8 mouse cellular contexts compared by ENCODE assay signal in the genomic region with DNA sequence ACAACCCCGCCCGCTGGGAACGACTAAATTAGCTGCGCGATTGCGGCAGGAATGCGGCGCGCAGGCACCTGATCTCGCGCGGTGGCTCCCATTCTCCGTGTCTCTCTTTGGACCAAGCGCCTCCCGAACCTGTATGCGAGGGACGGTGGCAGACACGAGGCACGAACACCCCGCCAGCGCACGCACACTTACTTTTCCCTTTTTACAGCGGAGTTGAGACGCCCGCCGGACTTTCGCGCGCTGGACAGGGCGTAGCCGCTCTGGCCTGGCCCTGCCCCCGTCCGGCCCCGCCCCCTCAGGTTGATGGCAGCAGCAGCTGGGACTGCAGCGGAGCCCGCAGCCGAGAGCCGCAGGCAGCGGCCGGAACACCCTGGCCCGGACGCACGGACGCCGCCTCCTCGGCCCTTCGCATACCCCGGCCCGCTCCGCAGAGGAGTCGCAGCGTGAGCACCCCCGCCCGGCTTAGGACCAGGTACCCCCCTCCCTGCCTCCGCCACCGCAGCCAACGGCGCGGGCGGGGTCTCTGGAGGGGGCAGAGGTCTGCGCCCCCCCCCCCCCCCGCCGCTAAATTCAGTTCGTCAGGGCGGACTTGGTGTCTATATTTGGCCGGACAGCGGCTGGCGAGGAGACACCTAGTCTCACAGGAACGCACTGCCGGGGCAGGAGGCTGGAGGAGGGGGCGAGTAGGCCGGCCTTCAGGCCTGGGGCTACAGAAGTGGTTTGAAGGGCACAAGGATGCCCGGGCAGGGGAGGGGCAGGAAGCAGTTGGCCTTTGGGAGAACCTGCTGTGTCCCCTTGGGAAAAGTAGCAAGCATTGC. TPM values are rescaled to one million over a fixed set of nuclear protein-coding genes. Genes with fewer than 3 reads are reported as not detected.
DNase-seq lines count a peak whose midpoint lies in the region; ATAC-seq and TF ChIP-seq lines count a peak whose summit lies in the region.

Coro6 (plus strand) TSS at position 129 of the 818 bp plus-strand sequence.

- no peaks in the 10 kb centered on the region for H3K36me3 ChIP-seq in limb, embryonic 15.5 days
- H3K36me3 ChIP-seq in midbrain, embryonic 15.5 days (replicated peaks): no peaks in the 10 kb centered on the region

- peak within 1 kb of the TSS; percentile 64 for H3K4me3 ChIP-seq in layer of hippocampus, adult 2 months
- H3K4me3 ChIP-seq in brown adipose tissue, adult 24 weeks (ENCODE audit: insufficient read depth, low read depth, low read length): peak within 1 kb of the TSS; percentile 69
- H3K4me3 ChIP-seq in limb, embryonic 15.5 days: peak within 1 kb of the TSS; percentile 57
- H3K4me3 ChIP-seq in midbrain, embryonic 15.5 days: peak within 1 kb of the TSS; percentile 53

- 0 out of 2 replicates have a peak within 1 kb of the TSS, but pooled peaks have one; percentile 18 for H3K27ac ChIP-seq in layer of hippocampus, adult 2 months
- peak within 1 kb of the TSS; percentile 24 for H3K27ac ChIP-seq in brown adipose tissue, adult 24 weeks (replicated peaks; ENCODE audit: low read depth, low read length)
- no peak within 1 kb of the TSS for H3K27ac ChIP-seq in limb, embryonic 15.5 days
- H3K27ac ChIP-seq in midbrain, embryonic 15.5 days: no peak within 1 kb of the TSS

- WGBS in limb, embryonic 15.5 days: under 1% methylated on average over 71 of the region's 73 CpGs
- under 1% methylated on average over 71 of the region's 73 CpGs for WGBS in midbrain, embryonic 15.5 days

- H3K27me3 ChIP-seq in limb, embryonic 15.5 days: peaks cover 71% of the 10 kb centered on the region
- H3K27me3 ChIP-seq in midbrain, embryonic 15.5 days (replicated peaks): peaks cover 46% of the 10 kb centered on the region

- peak within 1 kb of the TSS; percentile 99 for H3K4me2 ChIP-seq in limb, embryonic 15.5 days
- H3K4me2 ChIP-seq in midbrain, embryonic 15.5 days: peak within 1 kb of the TSS; percentile 98

- intact Hi-C loops in gastrocnemius, postnatal 14 days (cut with DNase I; ENCODE audit: low total_unique reads): no loop called here

- H3K9ac ChIP-seq in limb, embryonic 15.5 days: peak within 1 kb of the TSS; percentile 31; the same call in 1 of the 2 replicates
- H3K9ac ChIP-seq in midbrain, embryonic 15.5 days: peak within 1 kb of the TSS; percentile 54

- H3K4me1 ChIP-seq in brown adipose tissue, adult 24 weeks (ENCODE audit: control insufficient read depth, insufficient read depth, insufficient read length, low read length): peaks cover 6% of the 10 kb centered on the region
- peaks cover 20% of the 10 kb centered on the region for H3K4me1 ChIP-seq in limb, embryonic 15.5 days
- H3K4me1 ChIP-seq in midbrain, embryonic 15.5 days: peaks cover 14% of the 10 kb centered on the region

- DNase-seq in layer of hippocampus, adult 2 months (ENCODE audit: low spot score in 2 of 2): no peak
- no peak for DNase-seq in layer of hippocampus, adult 11-12 months (ENCODE audit: low spot score)
- peak; percentile 88 for DNase-seq in gastrocnemius, postnatal 14 days
- DNase-seq in induced T-regulatory cell, adult 2 months (ENCODE audit: low read depth): peak; percentile 48
- DNase-seq in testis, postnatal 14 days (ENCODE audit: low spot score): peak; percentile 72

- no peak for TF ChIP-seq CTCF in layer of hippocampus, adult 2 months (conservative IDR thresholded peaks at IDR 0.05)

- no peaks in the 10 kb centered on the region for H3K9me3 ChIP-seq in limb, embryonic 15.5 days
- no peaks in the 10 kb centered on the region for H3K9me3 ChIP-seq in midbrain, embryonic 15.5 days

- ATAC-seq in limb, embryonic 15.5 days (ENCODE audit: insufficient number of reproducible peaks, low FRiP score, low TSS enrichment, low read depth): peak; percentile 20; the same call in 1 of the 2 replicates
- ATAC-seq in midbrain, embryonic 15.5 days (replicated peaks): peak; percentile 74

RNA-seq across cellular contexts. Expression of gene Coro6, which starts in this region (rescaled TPM):
- 10 to 100 TPM; 12.7 to 14.1 TPM for total RNA-seq in layer of hippocampus, adult 2 months (2021)
- 1.7 and 5.1 TPM in 2 replicates for polyA plus RNA-seq in brown adipose tissue, adult 24 weeks (2012; ENCODE audit: insufficient read depth, insufficient read length, missing spikeins)
- total RNA-seq in gastrocnemius, postnatal 14 days (2021): 10 to 100 TPM; 79.2 to 80.8 TPM
- 2.2 and 8.0 TPM in 2 replicates for polyA plus RNA-seq in limb, embryonic 15.5 days (2015; fragmentation: Nextera tagmentation; extraction: Ambion mirVana)
- 0.23 and 0.39 TPM in 2 replicates for polyA plus RNA-seq in midbrain, embryonic 15.5 days (2015; fragmentation: Nextera tagmentation; extraction: Ambion mirVana)

Comparison
In these comparisons a context has a peak if more than half of its experiments do, and no peak if none do; other contexts are left out.
1. RNA of gene Coro6 (total RNA-seq): 79.2 to 80.8 TPM in gastrocnemius, postnatal 14 days; 12.7 to 14.1 TPM in layer of hippocampus, adult 2 months; every median in the first group is over 4 times any median in the second.
2. Peak in ATAC-seq, H3K4me3 ChIP-seq, H3K9ac ChIP-seq and H3K4me2 ChIP-seq in midbrain, embryonic 15.5 days; RNA of the gene not detected or under 1 TPM.
3. DNase-seq: peak in gastrocnemius, postnatal 14 days (single experiment), induced T-regulatory cell, adult 2 months (single experiment) and testis, postnatal 14 days (single experiment); none in layer of hippocampus, adult 2 months (0 of 2) and layer of hippocampus, adult 11-12 months (single experiment).
4. H3K27ac ChIP-seq: peak in layer of hippocampus, adult 2 months (single experiment) and brown adipose tissue, adult 24 weeks (single experiment); none in limb, embryonic 15.5 days (single experiment) and midbrain, embryonic 15.5 days (single experiment).
5. Peak in every context shown above with its lines, with median percentiles within 50 percentile points of each other: H3K4me3 ChIP-seq.